Mouse (Mus musculus) embryonic facial prominence, embryonic 13.5 days (tissue): ENCODE results near the gene Etv6. TPM values are rescaled to one million over a fixed set of nuclear protein-coding genes. Genes with fewer than 3 reads are reported as not detected.

Source experiments
- ATAC-seq: fragments of 200-750 bp; cut with Nextera tagmentation; 2 replicates; pipeline ENCODE4 v1.8.0; 2017; ENCODE audit warnings: low read depth; ENCODE audit not compliant: insufficient number of reproducible peaks, insufficient read depth, low FRiP score, low TSS enrichment
- H3K27ac ChIP-seq: fragments of 300-500 bp; sonication (generic); 2 replicates; pipeline ENCODE4 v1.5.1; 2015; ENCODE audit warnings: moderate library complexity, mild to moderate bottlenecking, inconsistent platforms
- H3K27me3 ChIP-seq: fragments of 300-500 bp; sonication (generic); 2 replicates; pipeline ENCODE4 v1.6.1; 2015; ENCODE audit warnings: mild to moderate bottlenecking, inconsistent platforms
- H3K36me3 ChIP-seq: fragments of 300-500 bp; sonication (generic); 2 replicates; pipeline ENCODE4 v1.6.1; 2015; ENCODE audit warnings: mild to moderate bottlenecking, inconsistent platforms
- H3K4me1 ChIP-seq: fragments of 300-500 bp; sonication (generic); 2 replicates; pipeline ENCODE4 v1.6.1; 2015; ENCODE audit warnings: inconsistent platforms
- H3K4me2 ChIP-seq: fragments of 300-500 bp; sonication (generic); 2 replicates; pipeline ENCODE4 v1.6.1; 2015; ENCODE audit warnings: moderate library complexity, mild to moderate bottlenecking, inconsistent platforms
- H3K4me3 ChIP-seq: fragments of 300-500 bp; sonication (generic); 2 replicates; pipeline ENCODE4 v1.5.1; 2015; ENCODE audit warnings: mild to moderate bottlenecking, inconsistent platforms
- H3K9ac ChIP-seq: fragments of 300-500 bp; sonication (generic); 2 replicates; pipeline ENCODE4 v1.6.1; 2015; ENCODE audit warnings: mild to moderate bottlenecking, inconsistent platforms
- H3K9me3 ChIP-seq: fragments of 300-500 bp; sonication (generic); 2 replicates; pipeline ENCODE4 v1.6.1; 2016; ENCODE audit warnings: inconsistent platforms
- WGBS: fragments of 180-500 bp; shearing (Covaris S2); methylation state at CpG from one replicate; pipeline ENCODE4 v1.1.7; 2015; ENCODE audit warnings: mixed read lengths; 5-methylcytosine and 5-hydroxymethylcytosine counted together
- polyA plus RNA-seq: library from polyadenylated mRNA; unstranded; fragments of >200 nt; fragmentation: Nextera tagmentation; extraction: Ambion mirVana; gene quantifications from 2 replicates; pipeline ENCODE4 v1.2.1, GENCODE M21; 2015

Gene Etv6
- polyA plus RNA-seq, 1 experiment from 2014 or later = 16.1 TPM

DNA sequence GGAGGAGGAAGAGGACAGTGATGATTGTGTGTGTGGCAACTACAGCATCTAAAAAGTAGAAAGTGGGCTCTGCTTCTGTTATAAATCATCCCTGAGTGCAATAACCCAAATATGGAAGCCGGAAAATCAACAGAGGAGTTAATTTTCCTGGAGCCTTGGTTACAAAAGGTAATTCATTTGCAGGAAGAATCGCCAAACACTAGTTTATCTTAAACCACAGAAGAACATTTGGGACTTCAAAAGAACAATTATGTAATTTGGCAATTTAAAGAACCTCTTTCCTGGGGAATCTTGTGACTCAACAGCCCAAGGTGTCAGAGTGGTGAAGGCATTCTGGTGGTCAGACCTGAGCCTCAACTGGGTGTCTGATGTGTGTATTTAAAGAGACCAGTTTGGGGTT, 122.7 kb downstream of the Etv6 start:
- no peak overlapping the region for H3K4me3 ChIP-seq
- no peak overlapping the region for H3K4me2 ChIP-seq
- H3K36me3 ChIP-seq = peaks cover 18% of the 10 kb centered on the region
- H3K9ac ChIP-seq = no peak overlapping the region
- 63% methylated on average over 2 of the region's 2 CpGs for WGBS
- H3K27ac ChIP-seq = no peak overlapping the region
- peaks cover 27% of the 10 kb centered on the region for H3K4me1 ChIP-seq
- ATAC-seq = no peak
- H3K9me3 ChIP-seq = no peaks in the 10 kb centered on the region
- no peaks in the 10 kb centered on the region for H3K27me3 ChIP-seq

DNA sequence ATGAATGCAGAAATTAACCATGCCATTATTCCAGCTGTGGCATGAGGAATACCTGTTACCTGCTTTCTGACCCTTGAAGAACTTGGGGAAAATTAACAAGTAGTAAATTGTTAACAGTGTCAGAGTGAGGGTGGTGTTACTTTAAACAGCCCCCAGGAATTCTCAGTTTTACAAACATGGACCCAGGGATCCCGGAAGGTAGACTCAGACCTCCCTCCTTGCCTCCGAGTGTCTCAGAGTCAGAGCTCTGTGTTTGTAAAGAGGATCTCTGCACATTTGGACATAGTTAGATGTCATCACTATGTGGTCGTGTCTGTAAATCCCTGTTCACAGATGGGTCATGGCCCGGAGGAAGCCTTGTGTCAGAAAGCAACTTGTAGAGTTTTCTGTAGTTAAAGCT, 124.2 kb downstream of the Etv6 start:
- H3K4me3 ChIP-seq = no peak overlapping the region
- 49% methylated on average over 4 of the region's 4 CpGs for WGBS
- no peaks in the 10 kb centered on the region for H3K9me3 ChIP-seq
- peaks cover 31% of the 10 kb centered on the region for H3K4me1 ChIP-seq
- ATAC-seq = no peak
- no peak overlapping the region for H3K9ac ChIP-seq
- no peak overlapping the region for H3K4me2 ChIP-seq
- H3K27me3 ChIP-seq = no peaks in the 10 kb centered on the region
- peaks cover 18% of the 10 kb centered on the region for H3K36me3 ChIP-seq
- no peak overlapping the region for H3K27ac ChIP-seq

DNA sequence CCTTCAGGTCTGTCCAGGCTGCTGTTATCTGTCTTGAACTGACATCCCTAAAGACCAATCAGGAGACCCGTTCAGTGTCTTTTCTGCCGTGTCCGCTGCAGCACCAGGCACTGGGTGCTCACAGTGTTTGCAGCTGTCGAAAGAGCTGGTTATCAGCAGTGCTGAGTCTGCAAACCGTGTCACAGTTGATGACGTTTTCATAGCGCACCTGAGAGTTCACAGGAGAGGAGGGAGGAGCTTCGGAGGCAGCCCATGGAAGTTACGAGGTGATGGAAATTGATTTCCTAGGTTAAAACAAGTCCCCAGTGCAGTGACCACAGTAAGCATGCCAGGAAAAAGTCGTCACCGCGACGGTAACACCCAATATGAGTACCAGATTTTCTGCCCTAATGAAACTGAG, 125.5 kb downstream of the Etv6 start:
- H3K4me2 ChIP-seq = no peak overlapping the region

DNA sequence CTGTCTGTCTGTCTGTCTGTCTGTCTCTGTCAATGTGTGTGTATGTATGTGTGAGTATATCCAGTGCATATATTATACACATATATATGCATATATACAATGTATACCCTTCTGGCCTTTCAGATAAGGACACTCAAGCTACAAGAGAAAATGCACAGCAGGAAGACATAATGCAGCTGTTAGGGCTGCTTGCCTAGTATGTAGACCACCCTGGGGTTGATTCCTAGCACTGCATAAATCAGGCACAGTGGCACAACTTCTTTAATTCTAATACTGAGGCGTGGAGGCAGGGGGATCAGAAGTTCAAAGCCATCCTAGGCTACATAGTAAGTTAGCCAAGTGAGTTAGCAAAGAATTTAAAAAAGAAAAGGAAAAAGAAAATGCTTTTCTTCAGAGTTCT, 127.8 kb downstream of the Etv6 start:
- H3K9ac ChIP-seq = no peak overlapping the region
- H3K27me3 ChIP-seq = no peaks in the 10 kb centered on the region
- no peak overlapping the region for H3K27ac ChIP-seq
- peaks cover 22% of the 10 kb centered on the region for H3K4me1 ChIP-seq
- H3K4me2 ChIP-seq = no peak overlapping the region
- 96% methylated on average over 1 of the region's 1 CpGs for WGBS
- no peak for ATAC-seq
- no peaks in the 10 kb centered on the region for H3K9me3 ChIP-seq
- H3K36me3 ChIP-seq = peaks cover 14% of the 10 kb centered on the region
- no peak overlapping the region for H3K4me3 ChIP-seq

More for the DNA sequence above, 125.5 kb downstream of the Etv6 start:
- H3K27ac ChIP-seq = no peak overlapping the region
- peaks cover 31% of the 10 kb centered on the region for H3K4me1 ChIP-seq
- ATAC-seq = no peak
- H3K9ac ChIP-seq = no peak overlapping the region
- peaks cover 18% of the 10 kb centered on the region for H3K36me3 ChIP-seq
- 80% methylated on average over 13 of the region's 13 CpGs for WGBS
- H3K27me3 ChIP-seq = no peaks in the 10 kb centered on the region
- no peaks in the 10 kb centered on the region for H3K9me3 ChIP-seq
- no peak overlapping the region for H3K4me3 ChIP-seq

DNA sequence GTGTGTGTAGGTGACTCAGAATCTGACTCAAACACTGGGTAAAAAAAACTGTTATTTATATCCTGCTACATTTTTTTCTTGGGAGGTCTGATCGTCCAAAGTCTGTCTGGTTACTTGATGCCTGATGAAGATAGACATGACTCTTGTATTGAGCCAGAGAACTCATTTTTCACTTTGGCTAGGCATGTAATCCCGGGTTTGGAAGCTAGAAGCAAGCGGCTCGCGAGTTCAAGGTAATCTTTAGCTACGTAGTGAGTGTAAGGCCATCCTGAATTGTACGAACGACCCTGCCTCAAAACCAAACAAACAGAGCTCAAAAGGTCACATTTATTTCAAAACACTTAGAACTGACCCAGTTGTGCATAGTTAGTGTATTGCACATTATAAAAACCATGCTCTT, 128.9 kb downstream of the Etv6 start:
- no peak overlapping the region for H3K4me2 ChIP-seq
- H3K9me3 ChIP-seq = no peaks in the 10 kb centered on the region
- H3K27me3 ChIP-seq = no peaks in the 10 kb centered on the region
- peaks cover 30% of the 10 kb centered on the region for H3K4me1 ChIP-seq
- ATAC-seq = no peak
- 0 out of 2 replicates have a peak overlapping the region, but pooled peaks have one; percentile 17 for H3K27ac ChIP-seq
- WGBS = 71% methylated on average over 8 of the region's 8 CpGs
- no peak overlapping the region for H3K9ac ChIP-seq
- H3K4me3 ChIP-seq = no peak overlapping the region
- H3K36me3 ChIP-seq = peaks cover 14% of the 10 kb centered on the region

DNA sequence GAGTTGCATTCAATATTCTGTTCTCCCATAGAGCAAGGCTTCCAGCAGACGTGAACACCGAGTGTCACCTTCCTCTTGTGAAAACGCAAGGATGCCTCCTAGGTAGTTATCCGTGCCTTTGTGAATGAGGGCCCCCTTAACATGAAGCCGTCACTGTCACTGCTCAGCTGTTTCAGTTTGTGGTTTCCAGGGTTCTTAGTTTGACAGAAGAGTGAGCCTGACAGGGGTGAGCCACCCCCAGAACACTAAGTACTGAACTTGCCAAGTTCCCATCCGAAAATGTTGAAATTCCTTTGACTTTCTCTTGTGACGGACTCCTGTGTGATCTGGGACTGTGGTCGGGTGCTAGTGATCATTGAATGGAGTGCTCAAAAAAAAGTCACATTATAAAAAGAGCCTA, 129.5 kb downstream of the Etv6 start:
- Histone ChIP-seq H3K9ac (no peak overlapping the region), H3K36me3 (peaks cover 14% of the 10 kb centered on the region), H3K4me1 (peaks cover 30% of the 10 kb centered on the region), H3K4me3 (no peak overlapping the region), H3K27me3 (no peaks in the 10 kb centered on the region), H3K4me2 (no peak overlapping the region), H3K9me3 (no peaks in the 10 kb centered on the region), H3K27ac (0 out of 2 replicates have a peak overlapping the region, but pooled peaks have one; percentile 17)
- 60% methylated on average over 8 of the region's 8 CpGs for WGBS
- ATAC-seq = no peak

DNA sequence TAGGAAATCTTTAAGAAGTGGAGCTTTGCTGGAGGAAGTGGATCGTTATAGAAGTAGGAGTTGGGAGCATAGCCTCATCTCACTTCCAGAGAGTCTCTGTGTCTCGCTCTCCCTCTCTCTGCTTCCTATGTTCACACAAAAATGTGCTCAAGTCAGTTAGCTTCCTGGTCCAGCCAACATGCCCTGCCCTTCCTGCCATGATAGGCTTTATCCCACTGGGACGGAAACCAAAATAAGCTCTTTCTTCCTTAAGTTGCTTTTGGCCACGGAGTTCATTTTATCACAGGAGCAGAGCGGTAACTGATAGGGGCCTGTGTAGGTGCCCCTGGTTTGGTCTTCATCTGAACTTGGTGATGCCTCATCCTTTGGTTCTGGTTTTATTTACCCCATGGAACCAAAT, 132.5 kb downstream of the Etv6 start:
- WGBS = 65% methylated on average over 5 of the region's 5 CpGs

DNA sequence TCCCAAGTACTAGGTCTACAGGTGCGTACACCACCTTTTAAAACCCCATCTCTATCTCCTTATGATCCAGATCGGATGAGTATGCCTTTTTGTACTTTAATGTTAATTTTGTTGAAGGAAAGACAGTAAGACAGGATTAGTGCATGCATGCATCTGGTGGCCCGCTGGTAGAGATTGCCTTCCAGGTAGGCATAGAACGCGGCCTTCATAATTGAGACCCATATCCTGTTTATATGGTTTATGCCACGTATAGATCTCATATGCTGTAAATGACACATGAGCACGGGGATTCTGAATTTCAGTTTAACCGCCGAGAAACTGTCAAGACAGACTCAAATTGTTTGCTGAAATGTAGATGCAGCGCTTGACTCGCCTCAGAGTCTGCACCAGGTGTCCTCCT, 133.3 kb downstream of the Etv6 start:
- 67% methylated on average over 11 of the region's 11 CpGs for WGBS

More for the DNA sequence above, 132.5 kb downstream of the Etv6 start:
- Histone ChIP-seq H3K27me3 (no peaks in the 10 kb centered on the region), H3K4me2 (no peak overlapping the region), H3K9me3 (no peaks in the 10 kb centered on the region), H3K4me3 (no peak overlapping the region), H3K36me3 (0 out of 2 replicates have a peak, but pooled peaks cover 3% of the 10 kb centered on the region), H3K27ac (no peak overlapping the region), H3K9ac (no peak overlapping the region), H3K4me1 (peaks cover 34% of the 10 kb centered on the region)
- no peak for ATAC-seq

DNA sequence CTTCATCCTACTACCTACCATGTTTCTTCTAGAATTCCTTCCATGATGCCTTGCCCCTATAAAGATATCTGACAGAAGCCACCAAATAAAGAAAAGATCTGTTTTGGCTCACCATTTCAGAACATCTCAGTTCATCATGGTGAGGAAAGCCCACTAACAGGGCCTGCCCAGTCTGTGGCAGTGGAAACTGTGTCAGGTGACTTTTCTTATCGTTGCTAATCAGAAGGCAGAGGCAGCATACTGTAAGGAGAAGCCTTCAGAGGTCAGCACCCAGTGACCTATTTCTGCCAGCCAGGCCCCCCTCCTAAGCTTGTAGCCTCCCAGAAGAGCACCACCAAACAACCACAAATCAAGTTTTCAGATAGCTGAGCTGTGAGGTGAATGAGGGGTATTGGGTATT, 135.7 kb downstream of the Etv6 start:
- Histone ChIP-seq H3K9me3 (no peaks in the 10 kb centered on the region), H3K4me1 (peaks cover 33% of the 10 kb centered on the region), H3K4me3 (no peak overlapping the region), H3K9ac (no peak overlapping the region), H3K27me3 (no peaks in the 10 kb centered on the region), H3K27ac (no peak overlapping the region), H3K36me3 (0 out of 2 replicates have a peak, but pooled peaks cover 3% of the 10 kb centered on the region), H3K4me2 (no peak overlapping the region)
- WGBS = 61% methylated on average over 1 of the region's 1 CpGs
- no peak for ATAC-seq

More for the DNA sequence above, 133.3 kb downstream of the Etv6 start:
- no peaks in the 10 kb centered on the region for H3K9me3 ChIP-seq
- H3K27me3 ChIP-seq = no peaks in the 10 kb centered on the region
- H3K36me3 ChIP-seq = 0 out of 2 replicates have a peak, but pooled peaks cover 3% of the 10 kb centered on the region
- H3K27ac ChIP-seq = no peak overlapping the region
- no peak overlapping the region for H3K4me3 ChIP-seq
- H3K4me2 ChIP-seq = no peak overlapping the region
- peaks cover 34% of the 10 kb centered on the region for H3K4me1 ChIP-seq
- H3K9ac ChIP-seq = no peak overlapping the region
- no peak for ATAC-seq

DNA sequence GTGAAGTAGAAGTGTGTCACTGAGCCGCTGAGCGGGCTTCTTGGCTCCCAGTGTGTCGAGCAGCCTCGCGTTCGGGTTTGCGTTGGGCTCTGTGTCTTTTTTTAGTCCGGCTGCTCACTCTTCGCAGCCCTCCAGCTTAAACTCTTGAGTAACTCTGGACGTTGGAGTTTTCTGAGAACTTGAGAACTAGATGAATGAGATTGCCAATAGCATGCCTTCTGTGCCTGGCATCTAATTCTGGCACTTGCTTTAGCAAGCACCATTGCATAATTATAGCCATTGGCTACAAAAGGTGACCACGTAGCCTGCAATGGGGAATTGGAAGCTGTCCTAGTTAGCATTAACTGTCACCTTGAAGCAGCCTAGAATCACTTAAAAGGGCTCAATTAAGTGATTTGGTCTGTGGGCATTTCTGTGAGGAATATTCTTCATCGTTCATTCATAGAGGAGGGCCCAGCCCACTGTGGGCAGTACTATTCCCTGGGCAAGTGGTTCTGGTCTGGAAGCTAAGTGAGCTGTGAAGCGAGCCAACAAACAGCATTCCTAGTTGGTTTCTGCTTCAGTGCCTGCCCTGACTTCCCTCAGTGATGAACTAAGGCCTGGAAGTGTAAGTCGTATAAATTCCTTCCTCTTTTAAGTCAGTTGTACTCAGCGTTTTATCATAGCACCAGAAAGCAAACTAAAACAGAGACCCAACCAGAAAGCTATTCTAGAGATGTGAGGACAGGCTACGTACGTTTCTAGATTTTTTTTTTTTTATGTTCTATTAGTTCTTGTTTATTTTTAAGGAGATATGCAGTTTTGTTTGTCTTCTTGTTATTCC, 136.6 kb downstream of the Etv6 start:
- ATAC-seq = no peak
- 92% methylated on average over 17 of the region's 17 CpGs for WGBS

DNA sequence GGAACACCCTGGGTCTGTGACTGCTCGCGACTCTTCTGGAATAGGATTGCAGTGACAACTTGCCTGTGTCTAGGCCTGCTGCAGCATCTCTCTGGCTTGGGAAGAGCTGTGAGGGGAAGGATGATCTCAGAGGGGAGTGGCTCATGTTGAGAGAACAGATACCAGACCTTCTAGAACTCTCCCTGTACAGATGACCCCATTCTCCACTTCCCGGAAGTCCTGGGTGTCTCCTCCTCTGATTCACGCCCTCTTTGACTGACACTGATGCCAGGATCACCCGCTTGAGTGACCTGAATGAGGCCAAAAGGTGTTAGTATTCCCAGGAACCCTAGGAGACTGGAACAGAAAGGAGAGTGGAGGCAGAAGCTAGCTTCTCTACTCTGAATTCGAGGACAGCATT, 137.9 kb downstream of the Etv6 start:
- peaks cover 26% of the 10 kb centered on the region for H3K4me1 ChIP-seq
- WGBS = 87% methylated on average over 6 of the region's 6 CpGs
- H3K9ac ChIP-seq = no peak overlapping the region
- H3K27ac ChIP-seq = no peak overlapping the region
- H3K4me3 ChIP-seq = no peak overlapping the region
- no peak for ATAC-seq
- 0 out of 2 replicates have a peak, but pooled peaks cover 3% of the 10 kb centered on the region for H3K36me3 ChIP-seq
- no peaks in the 10 kb centered on the region for H3K27me3 ChIP-seq
- no peak overlapping the region for H3K4me2 ChIP-seq
- H3K9me3 ChIP-seq = no peaks in the 10 kb centered on the region

More for the DNA sequence above, 136.6 kb downstream of the Etv6 start:
- Histone ChIP-seq H3K27ac (no peak overlapping the region), H3K9ac (no peak overlapping the region), H3K36me3 (0 out of 2 replicates have a peak, but pooled peaks cover 3% of the 10 kb centered on the region), H3K4me2 (no peak overlapping the region), H3K4me1 (peaks cover 33% of the 10 kb centered on the region), H3K27me3 (no peaks in the 10 kb centered on the region), H3K9me3 (no peaks in the 10 kb centered on the region), H3K4me3 (no peak overlapping the region)

DNA sequence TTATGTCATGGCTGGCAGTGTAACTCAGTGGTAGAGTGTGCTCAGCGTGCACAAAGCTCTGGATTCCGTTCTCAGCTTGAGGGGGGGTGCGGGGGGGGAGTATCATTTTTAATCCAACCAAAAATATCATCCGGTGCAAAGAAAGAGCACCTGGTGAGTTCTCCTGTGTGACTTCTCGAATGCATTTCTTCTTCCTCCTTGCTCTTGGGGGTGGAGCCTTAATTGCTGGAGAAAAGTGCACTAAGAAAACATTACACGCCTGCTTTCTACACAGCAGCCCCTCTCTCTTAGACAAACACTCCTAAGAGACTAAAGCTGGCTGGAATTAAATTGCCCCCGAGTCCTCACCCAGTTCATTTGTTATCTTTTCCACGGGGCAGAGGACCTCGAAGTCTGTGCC, 139.6 kb downstream of the Etv6 start:
- H3K4me2 ChIP-seq = no peak overlapping the region
- H3K27ac ChIP-seq = no peak overlapping the region

More for the DNA sequence above, 139.6 kb downstream of the Etv6 start:
- H3K27me3 ChIP-seq = no peaks in the 10 kb centered on the region
- H3K4me1 ChIP-seq = peaks cover 16% of the 10 kb centered on the region
- no peak for ATAC-seq
- WGBS = 41% methylated on average over 9 of the region's 9 CpGs
- H3K36me3 ChIP-seq = 0 out of 2 replicates have a peak, but pooled peaks cover 3% of the 10 kb centered on the region
- no peak overlapping the region for H3K4me3 ChIP-seq
- no peaks in the 10 kb centered on the region for H3K9me3 ChIP-seq
- no peak overlapping the region for H3K9ac ChIP-seq
